Mouse (Mus musculus) erythroblast, embryonic 14.5 days (primary cell): Measurements from ENCODE around the gene Dmc1.

ENCODE experiments used
- GATA1 ChIP-seq: IDR thresholded peaks from 2 replicates; pipeline ENCODE4 v1.6.1; 2012; ENCODE audit warnings: low read length, inconsistent platforms, mixed read lengths
- TAL1 ChIP-seq: IDR thresholded peaks from 3 replicates; pipeline ENCODE4 v1.6.1; 2012; ENCODE audit warnings: low read length, inconsistent platforms, mixed read lengths

- TF ChIP-seq GATA1 (no peak), TAL1 (no peak)
These were observed 75.0 kb downstream of the Dmc1 start for GRCm38 (mm10) chr15:79529935-79530334.
